Mouse (Mus musculus) testis, postnatal 14 days (tissue): Measurements from ENCODE around the gene Gm17604.
A peak's percentile ranks its signal among the peaks of the same experiment; 100 is the strongest.

Experiments used
- DNase-seq: peaks from one replicate; pipeline ENCODE4 v3.0.0; 2021; ENCODE audit warnings: low spot score

Gene Gm17604

GRCm38 (mm10) chrX:165004779-165005324, at the start of gene Gm17604:
TSS of gene Gm17604 (minus strand) at chrX:165004829.
- DNase-seq = no peak

DNA sequence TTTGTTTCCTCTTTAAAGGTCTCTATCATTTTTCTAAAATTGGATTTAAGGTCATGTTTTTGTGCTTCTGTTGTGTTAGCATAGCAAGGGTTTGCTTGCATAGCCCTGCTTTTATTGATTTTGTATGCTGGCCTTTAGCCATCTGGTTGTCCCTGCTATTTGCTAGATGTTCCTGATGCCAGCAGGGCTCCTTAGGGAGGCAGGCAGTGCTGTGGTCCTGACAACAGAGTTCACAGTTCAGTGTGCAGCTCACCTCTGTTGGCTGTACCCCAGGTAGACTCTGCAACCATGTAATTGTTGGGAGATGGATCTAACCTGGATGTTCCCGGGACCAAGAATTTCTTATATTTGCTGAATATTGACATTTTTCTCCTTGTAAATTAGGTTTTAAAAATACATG, 45.3 kb upstream of the Gm17604 start:
- DNase-seq = no peak

DNA sequence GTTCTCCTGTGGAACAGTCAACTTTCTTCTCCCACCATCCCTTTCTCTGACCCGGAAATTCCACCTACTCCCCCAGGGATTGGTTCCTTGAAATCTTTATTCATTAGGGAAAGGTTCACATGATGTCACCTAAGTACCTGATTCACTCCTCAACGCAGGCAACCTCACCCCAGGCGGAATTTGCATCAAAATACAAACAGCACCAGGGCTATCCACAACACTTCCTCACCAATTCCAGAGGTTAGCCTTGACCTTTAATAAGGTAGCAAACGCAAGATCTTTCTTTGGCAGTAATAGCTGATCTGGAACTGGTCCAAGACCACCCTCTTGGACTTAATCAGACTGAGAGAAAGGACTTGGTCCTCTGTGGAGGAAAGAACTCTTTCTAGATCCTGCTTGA, 1.5 kb downstream of the Gm17604 start:
- no peak for DNase-seq

GRCm38 (mm10) chrX:164980193-164980775, 24.3 kb downstream of the Gm17604 start, which contains the start of the genes Mospd2 and Fancb:
TSS of gene Mospd2 (minus strand) at chrX:164980375.
TSS of gene Fancb (plus strand) at chrX:164980592.
- peak; percentile 87 for DNase-seq

- no peak for DNase-seq
Measured at GRCm38 (mm10) chrX:164978866-164979265, 25.8 kb downstream of the Gm17604 start.

- no peak for DNase-seq
Measured at GRCm38 (mm10) chrX:164971206-164971605, 33.4 kb downstream of the Gm17604 start.

DNA sequence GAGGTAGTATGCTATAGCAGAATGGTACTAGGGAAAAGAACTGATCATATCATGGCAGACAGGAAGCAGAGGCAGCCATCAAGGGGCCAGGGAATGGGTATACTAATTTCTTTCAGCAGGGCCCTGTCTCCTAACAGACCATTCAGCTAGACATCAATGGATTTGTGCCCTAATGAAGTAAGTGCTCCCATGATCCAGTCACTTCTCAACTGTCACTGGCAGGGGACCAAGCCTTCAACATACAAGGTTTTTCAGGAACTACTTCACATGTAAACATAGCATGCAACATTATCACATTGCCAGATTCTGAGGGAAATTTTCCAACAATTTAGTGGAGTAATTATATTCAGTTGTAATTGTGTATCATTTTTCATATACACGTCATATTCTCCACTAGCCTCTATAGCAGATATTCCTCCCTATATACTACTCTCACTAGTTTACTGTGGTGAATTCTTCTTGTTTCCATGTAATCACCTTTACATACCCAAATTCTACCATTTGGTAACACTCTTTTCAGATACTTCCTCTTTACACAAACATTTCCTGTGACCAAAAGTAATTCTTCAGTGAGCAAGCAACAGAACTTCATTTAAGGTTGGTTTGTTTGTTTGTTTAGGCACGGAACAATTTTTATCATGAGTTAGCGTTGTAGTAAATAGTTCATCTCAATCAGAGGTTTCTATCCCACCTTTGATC, 38.7 kb downstream of the Gm17604 start:
- no peak for DNase-seq
